Mouse (Mus musculus) gastrocnemius, adult 8-10 months (tissue): Measurements from ENCODE around the gene Dync1i1. TPM values are rescaled to one million over a fixed set of nuclear protein-coding genes. Genes with fewer than 3 reads are reported as not detected.
"Not testable (repeated sequence)": the region's sequence is repeated elsewhere in the genome, so short reads cannot be mapped to it uniquely, and the experiment has no call there.

Source experiments
- DNase-seq, 2 experiments: peaks; one replicate each; pipeline ENCODE4 v3.0.0; 2022; ENCODE audit warnings: low spot score in 2 of 2
- total RNA-seq, 4 experiments: library from RNA; stranded (reverse); gene quantifications; 2 replicates each; pipeline ENCODE4 v1.2.4; 2022

Gene Dync1i1
- under 1 TPM; 0.13 to 0.86 (median 0.30) TPM for total RNA-seq

GRCm38 (mm10) chr6:5725611-5726236 is at the start of gene Dync1i1:
TSS of gene Dync1i1 (plus strand) at chr6:5725639.
- no peak for DNase-seq

GRCm38 (mm10) chr6:5679738-5680137 is 45.7 kb upstream of the Dync1i1 start:
- no peak for DNase-seq

GRCm38 (mm10) chr6:5701826-5702225 is 23.6 kb upstream of the Dync1i1 start:
- DNase-seq: no peak

DNA sequence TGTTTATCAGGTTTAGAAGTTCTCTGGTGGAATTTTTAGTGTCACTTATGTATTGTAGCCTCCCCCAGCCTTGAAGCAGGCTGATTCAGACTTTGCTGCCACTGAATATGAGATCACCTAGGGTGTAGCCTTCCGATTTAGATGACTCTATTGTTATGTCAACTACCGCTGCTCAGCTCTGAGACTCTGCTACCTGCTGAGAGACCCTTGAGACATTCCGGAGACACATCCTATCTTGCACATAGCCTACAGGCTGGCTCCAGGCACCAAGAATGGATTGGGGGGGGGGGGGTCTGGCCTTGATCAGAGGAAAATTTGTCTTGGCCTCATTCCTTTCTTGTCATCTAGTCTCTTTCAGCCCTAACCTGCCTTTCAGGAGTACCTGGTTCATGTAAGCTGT is 17.5 kb upstream of the Dync1i1 start:
- DNase-seq: not testable (repeated sequence)

- no peak for DNase-seq
These were observed 15.3 kb upstream of the Dync1i1 start for GRCm38 (mm10) chr6:5710063-5710605.

- no peak for DNase-seq
These were observed 12.8 kb upstream of the Dync1i1 start for GRCm38 (mm10) chr6:5712620-5713019.

DNA sequence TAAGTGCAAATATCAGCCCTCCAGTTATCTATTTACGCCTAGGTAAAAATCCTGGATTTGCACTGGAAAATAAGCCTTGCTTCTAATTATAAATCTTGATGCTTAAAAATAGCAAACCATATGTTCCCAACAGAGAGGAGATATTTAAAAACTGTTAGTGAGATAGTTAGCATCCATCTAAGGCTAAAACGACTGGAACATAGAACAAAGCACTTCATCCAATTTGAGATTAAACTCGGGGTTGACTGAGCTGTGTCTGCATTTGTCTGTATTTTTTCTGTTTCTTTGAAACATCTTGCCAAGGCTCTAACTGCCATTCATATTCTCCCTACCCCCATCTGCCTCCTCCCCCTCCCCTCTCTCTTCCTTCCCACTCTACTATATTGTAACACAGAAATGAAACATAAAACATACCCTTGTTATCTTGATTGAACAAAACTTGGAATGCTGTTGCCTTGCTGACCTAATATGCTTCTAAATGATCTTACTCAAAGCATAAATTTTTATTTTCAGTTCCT is 10.3 kb upstream of the Dync1i1 start:
- DNase-seq: no peak

DNA sequence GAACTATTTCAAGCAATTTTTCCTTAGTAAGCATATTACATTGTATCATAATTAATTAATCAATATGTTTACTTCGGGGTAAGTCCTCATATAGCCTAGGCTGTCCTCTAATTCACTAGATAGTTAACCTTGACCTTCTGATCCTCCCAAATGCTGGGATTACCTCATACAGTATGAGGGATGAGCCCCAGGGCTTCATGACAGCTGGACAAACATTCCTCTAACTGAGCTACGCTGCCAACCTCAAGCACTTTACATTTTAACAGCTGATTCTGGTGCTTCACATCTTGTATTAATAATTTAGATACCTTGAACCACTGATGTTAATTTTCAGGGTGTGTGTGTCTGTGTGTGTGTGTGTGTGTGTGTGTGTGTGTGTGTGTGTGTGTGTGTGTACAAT is 6.5 kb upstream of the Dync1i1 start:
- DNase-seq: no peak

GRCm38 (mm10) chr6:5720716-5721115 is 4.7 kb upstream of the Dync1i1 start:
- DNase-seq: not testable (repeated sequence)

GRCm38 (mm10) chr6:5723986-5724385 is 1.5 kb upstream of the Dync1i1 start:
- no peak for DNase-seq

DNA sequence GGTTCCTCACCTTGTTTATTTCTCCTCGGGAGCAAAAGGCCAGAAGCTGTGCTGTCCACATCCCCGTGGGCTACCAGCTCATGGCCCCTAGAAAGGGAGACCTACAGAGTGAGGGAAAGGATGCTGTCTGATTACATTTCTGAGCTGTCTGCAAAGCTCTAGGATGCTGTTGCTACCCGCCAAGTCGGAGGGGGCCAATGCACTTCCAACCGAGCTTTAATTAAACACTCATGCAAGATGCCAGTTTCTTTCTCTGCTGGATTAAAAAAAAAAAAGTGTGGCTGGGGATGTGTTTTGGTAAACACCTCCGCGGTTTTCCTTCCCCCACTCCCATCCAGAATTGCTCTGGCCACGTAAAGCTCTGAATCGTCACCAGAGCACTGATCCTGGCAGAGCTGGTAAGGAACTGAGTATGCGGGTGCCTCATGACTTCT is 815 bp downstream of the Dync1i1 start:
- DNase-seq: no peak

- no peak for DNase-seq
These were observed 7.8 kb downstream of the Dync1i1 start for GRCm38 (mm10) chr6:5733217-5733616.

- no peak for DNase-seq
These were observed 9.0 kb downstream of the Dync1i1 start for GRCm38 (mm10) chr6:5734398-5734797.

- no peak for DNase-seq
These were observed 9.4 kb downstream of the Dync1i1 start for GRCm38 (mm10) chr6:5734862-5735261.

GRCm38 (mm10) chr6:5739711-5740110 is 14.3 kb downstream of the Dync1i1 start:
- no peak for DNase-seq

- DNase-seq: no peak
These were observed 16.1 kb downstream of the Dync1i1 start for GRCm38 (mm10) chr6:5741395-5742032.

DNA sequence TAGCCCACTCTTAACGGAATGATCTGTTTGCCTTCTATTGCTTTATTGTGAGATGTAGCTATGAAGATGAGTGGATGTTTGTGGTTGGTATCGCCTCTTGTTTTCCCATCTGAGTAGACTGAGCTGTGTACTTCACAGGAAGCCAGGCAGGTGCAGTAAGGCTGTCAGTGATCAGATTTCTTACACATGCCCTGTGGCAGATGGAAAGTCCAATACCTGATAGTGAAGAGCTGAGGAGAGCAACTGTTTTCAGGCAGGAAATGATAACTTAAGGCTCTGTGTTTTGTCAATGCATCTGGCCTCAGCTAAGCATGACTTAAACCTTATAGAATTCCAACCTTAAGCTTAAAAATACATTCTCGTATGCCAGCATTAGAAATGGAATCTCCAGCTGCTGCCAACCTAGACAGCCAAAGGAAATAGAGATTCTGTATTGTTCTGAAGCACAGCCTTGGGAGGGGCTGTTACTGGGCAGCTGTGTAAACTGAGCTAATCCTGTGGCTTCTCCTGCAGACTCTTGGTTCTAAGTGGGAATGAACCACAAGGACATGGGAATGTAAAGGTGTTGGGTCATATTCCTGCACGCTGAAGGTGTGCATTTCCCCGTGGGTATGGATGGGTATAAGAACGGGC is 24.8 kb downstream of the Dync1i1 start:
- DNase-seq: no peak

DNA sequence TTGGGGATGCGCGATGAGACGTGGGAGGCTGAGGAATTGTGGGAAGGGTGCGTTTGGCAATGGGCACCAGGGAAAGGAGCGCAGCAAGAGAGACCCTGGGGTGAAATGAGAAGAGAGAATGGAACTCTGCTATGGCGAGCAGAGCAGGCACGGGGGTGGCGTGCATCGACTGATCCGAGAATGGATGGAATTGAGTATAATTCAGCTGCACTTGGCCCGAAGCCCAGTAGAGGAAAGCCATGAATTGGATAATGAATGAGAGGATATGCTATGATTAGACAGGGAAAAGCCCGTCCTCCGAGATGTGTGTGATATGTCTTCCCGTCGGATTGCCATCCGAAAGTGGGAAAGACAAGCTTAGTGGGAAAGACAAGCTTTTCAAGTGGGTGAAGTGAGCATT is 26.7 kb downstream of the Dync1i1 start:
- no peak for DNase-seq

DNA sequence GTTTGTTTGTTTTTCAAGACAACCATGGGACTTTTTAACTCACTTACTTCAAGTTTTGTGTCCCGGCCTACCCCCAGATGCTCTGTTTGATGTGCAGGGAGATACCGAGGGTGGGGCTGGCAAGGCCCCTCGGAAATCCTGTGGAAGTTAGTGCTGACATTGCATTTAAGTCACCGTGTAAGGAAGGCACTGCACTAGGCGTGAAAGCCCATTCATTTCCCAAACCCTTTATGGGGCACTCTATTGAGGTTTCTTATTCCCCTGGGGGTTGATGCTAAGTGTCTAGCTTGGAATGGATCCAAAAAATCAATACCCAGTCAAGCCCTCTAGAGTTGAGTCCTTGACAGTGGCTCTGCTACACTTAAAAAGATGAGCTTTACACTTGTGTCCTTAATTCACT is 27.2 kb downstream of the Dync1i1 start:
- no peak for DNase-seq

- no peak for DNase-seq
These were observed 31.2 kb downstream of the Dync1i1 start for GRCm38 (mm10) chr6:5756509-5757130.

- no peak for DNase-seq
These were observed 37.5 kb downstream of the Dync1i1 start for GRCm38 (mm10) chr6:5762943-5763342.

DNA sequence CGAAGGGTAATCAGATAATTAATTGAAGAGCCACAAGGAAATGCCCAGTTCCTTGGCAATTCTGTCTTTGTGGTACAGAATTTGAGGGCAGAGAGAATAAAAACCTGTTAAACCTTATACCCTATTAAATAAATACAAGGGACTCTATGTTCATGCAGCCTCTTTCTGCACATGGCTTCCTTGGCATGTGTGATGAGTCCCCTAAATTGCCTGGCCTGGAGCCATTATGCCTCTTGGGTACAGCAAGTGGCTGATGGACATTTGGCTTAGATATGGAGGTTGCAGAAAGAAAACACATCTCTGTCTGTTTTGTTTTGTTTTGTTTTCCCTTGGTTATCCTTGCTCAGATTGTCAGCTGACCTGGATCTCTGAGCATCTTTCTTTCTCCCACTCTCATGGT is 43.1 kb downstream of the Dync1i1 start:
- DNase-seq: no peak
